Mouse (Mus musculus): ENCODE data around the gene Apoc2.

DNA sequence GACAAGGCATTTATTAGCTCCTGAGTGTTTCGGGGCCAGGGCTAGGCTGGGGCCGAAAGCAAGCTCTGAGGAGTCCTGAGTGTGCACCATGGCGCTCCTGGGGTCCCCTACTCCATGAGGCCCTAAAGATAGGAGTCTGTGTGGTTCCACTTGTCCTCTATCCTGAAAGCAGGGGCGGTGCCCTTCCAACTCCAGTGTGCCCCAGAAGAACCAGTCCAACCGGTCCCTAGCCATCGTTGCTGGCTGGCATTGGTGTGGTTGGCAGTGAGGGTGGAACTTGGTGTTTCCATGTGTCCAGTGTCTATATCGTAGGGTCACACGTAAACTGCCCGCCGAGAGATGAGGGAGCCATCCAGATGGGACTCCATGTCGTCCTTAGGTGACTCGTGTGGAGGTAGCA is 46.4 kb upstream of the Apoc2 start:
- TF ChIP-seq CTCF (IDR thresholded peaks at IDR 0.05; ENCODE audit: low read depth, low read length) (no peak), POLR2A (IDR thresholded peaks at IDR 0.05; ENCODE audit: insufficient read depth, low read length) (no peak), EP300 (IDR thresholded peaks at IDR 0.05; ENCODE audit: insufficient read depth, low read depth, low read length) (no peak)

Data from ES-Bruce4 (cell line).